Mouse (Mus musculus): ENCODE measurements around the gene Krt76.

Krt76 gene

DNA sequence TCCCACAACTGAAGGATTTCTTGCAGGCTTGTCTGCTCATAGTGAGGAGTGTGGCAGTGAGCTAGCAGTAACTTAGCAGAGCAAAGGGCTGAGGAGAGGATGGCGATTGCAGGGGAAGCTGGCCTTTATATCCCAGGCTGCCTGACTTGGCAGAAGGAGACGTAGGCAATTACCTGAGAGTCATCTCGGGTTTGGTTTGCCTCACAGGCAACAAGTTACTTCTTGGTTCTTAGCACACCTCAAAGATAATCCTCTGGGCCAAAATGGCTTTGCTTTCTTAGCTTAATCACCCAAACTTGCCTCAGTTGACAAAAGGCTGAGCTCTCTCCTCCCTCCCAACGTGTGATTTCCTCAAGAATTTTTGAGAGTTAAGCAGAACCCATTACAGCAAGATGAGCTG lies at the start of gene Krt76:
Krt76 (minus strand) TSS at position 101 of the 400 bp plus-strand sequence.
- no peak for DNase-seq

DNA sequence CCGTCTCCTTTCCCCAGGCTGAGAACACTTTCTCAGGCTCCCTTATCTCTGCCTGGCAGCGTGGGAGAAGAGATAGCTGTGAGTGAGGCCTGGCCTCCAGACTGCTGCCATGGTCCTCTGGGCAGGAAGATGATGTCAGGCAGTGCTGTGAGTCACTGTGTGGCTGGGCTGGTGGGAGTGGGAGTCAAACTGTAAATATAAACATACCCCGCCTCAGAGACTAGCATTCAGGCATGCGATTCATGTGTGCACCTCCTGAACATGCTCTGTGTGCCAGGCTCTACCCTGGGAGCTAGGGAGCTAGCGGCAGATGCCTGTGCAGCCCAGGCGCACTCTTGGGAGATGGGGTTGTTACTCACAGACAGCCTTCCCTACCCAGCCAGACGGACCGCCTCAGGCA lies 49.2 kb upstream of the Krt76 start:
- DNase-seq: no peak

DNA sequence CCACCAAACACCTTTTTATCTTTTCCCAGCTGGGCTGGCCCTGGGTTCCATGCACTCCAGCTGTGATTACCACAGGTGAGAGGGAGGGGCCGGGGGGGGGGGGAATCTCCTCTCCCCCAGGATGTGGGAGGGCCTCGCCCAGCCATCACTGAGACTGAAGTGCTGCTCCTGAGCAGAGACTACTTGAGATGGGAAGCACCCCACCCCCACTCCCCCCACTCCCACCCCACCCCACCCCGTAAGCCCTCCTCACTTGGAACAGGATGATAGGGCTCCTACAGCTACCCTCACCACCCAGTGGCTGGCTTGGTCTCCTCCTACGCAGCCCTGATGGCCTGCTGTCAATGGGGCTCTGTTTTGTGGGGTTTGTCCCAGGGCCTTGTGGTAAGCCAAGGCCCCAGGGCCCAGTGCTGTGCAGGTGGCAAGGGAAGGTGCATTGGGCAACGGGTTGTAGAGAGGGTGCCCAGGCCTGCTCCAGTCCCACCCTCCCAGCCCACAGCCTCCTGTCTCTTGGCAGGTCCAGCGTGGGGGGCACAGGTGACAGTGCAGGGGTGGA lies 47.6 kb upstream of the Krt76 start, which contains the start of gene Krt79:
Krt79 (minus strand) TSS at position 51 of the 556 bp plus-strand sequence.
- no peak for DNase-seq

DNA sequence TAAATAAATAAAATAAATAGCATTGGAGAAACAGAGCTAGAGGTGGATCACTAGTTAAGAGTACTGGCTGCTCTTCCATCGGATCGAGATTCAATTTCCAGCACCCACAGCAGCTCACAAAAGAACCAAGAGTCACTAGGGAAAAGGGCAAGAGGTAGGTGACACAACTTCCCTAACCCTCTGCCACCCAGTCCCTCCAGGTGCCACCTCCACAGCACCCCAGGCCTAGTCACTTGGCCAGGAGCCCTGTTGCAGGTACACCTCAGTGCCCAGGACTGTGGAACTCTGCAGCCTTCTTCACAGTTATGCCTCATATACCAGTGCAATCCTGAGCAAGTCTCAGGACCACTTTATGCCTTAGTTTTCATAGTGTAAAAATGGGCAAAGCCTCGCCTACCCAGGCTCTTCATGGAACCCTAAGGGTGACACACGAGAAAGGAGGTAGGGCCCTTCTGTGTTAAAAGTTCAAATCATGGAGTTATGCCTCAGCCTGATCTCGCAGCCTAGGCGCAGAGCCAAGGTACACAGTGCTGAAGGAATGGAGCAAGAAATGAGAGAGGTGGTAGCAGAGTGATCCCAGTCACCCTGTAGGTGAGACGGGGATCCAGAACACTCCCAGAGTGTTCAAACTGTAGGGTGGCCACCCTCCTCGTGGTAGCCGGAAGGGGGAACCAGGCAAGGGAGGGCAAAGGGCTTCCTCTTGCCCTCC lies 46.0 kb upstream of the Krt76 start:
- no peak for DNase-seq

DNA sequence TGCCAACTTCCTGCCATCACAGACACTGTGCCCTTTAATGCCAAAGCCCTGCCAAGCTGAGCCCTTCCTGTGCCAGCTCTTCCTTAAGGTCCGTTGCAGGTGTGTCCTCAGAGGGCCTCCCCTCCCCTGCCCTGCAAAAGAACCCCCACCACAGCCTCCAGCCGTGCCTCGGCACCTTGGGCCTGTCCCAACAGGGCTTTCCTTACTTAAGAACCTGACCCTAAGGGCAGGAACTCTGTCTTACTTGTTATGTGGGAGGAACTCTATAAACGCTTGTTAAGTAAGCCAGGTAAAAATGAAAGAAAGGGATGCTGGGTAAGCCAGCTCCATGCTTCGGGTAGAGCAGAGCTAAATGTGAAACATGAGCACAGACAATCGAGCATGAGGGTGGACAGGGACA lies 40.3 kb upstream of the Krt76 start:
- no peak for DNase-seq

DNA sequence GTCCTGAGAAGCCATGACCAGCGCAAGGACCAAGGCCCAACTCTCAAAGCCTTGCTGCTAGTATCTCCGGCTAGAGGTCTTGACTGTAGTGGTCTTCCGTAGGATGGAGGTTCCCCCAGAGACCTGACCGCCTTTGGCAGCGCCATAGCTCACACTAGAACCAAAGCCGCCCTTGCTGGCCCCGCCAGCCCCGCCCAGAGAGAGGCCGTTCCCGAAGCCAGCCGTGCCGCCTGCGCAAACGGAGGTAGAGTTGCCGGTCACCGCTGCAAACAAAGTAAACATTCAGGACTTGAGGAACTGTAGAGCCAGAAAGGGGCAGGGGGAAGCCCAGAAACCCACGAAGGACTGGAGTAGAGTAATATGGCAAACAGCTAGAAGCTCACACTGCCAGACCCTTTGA lies 36.9 kb upstream of the Krt76 start:
- DNase-seq: no peak

DNA sequence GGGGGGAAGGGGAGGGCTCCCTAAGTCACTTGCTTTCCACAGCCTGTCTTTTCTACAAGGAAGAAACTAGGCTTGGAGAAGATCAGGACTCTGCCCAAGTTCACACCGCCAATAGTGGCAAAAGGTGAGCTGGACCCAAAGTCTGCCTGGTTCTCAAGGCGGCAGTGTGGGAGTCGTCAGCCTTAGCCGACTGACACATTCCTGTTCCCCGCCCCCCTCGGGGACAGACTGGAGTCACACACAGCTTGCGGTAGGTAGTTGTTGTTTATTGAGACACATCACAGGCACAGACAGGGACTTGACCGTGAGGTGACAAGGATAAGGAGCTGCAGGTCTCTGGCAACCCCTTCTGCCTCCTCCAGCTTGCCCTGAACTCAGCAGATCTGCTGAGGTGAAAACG lies 36.4 kb upstream of the Krt76 start:
- no peak for DNase-seq

DNA sequence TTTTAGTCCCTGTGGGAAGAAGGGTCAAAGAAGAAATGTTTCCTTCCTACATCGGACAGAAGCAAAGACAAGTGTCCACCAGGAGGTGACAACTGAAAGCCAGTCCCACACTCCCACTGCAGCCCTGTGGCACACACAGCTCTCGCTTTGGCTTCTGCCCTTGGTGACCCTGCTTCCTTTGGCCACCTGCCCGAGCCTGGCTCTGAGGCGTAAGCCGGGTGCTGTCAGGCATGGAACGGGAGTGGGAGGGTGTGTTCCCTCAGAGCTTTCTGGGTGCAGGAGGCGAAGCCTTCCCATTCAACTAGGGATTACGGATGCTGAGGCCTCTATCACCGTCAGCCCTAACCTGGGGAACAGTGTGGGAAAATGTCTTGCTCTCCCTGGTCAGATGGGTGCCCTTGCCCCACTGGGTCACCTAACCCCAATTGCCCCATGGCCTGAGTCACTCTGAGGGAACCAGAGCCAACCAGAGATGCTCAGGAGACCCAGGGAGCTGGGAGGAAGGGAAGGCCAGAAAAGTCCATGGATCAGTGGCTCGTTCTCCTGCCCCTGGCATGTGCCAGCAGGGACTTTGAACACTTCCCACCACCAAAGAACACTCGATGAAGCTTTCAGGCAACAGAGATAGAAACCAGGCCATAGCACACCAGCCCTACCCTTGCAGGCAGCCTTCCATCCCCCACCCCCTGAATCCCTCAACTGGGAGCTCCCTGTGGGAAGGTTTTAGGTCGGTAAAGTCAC lies 34.8 kb upstream of the Krt76 start:
- no peak for DNase-seq

DNA sequence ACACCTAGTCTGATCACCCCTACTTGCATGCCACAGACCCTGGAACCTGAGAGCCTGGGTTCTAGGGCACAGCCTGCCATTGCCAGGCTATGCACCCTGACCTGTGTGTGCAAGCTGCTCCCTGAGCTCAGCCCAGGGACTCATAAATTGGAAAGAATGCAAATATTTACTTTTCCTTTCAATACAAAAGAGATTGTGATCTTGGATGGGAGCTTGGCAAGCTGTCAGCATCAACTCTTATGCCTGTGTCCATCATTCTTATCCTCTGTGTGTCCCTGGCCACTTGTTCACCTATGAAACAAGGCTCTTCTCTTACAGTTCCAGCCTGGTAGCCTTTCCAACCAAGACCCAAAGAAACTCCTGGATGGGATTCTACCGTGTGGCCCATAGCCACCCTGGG lies 32.3 kb upstream of the Krt76 start:
- no peak for DNase-seq

DNA sequence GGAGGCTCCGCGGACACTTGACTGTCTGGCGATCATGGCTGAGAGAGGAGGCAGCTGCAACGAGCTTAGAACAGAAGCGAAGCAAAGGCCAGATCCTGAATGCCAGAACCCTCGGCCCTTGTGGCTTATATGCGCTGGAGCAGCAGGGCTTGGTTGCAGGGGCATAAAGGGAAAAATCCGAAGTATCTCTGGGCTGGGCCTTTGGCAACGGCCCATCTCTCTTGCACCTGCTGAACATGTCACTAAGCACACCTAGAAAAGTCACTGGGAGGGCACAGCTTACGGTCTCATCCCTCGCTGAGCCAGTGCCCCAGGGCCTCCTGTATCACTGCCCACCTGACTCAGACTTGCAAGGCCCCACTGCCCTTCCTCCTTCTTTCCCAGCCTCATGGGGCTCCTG lies 31.9 kb upstream of the Krt76 start, which contains the start of gene Krt4:
Krt4 (minus strand) TSS at position 101 of the 400 bp plus-strand sequence.
- DNase-seq: no peak

DNA sequence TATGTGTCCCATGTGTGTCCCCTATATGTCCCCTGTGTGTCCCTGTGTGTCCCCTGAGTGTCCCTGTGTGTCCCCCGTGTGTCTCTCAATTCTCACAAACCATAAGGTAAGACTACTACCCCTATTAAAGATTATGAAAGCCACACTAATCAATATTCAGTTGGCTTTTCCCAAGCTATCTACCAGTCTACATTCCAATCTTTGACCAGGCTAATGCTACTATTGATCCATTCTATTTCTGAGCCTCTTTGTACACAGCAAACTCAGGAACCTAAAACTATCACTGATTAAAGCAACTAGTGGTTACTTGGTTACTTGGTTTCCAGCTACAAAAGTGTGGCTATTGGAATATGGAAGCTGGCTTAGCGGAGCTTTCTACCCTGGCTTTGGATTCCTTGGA lies 29.6 kb upstream of the Krt76 start:
- no peak for DNase-seq

DNA sequence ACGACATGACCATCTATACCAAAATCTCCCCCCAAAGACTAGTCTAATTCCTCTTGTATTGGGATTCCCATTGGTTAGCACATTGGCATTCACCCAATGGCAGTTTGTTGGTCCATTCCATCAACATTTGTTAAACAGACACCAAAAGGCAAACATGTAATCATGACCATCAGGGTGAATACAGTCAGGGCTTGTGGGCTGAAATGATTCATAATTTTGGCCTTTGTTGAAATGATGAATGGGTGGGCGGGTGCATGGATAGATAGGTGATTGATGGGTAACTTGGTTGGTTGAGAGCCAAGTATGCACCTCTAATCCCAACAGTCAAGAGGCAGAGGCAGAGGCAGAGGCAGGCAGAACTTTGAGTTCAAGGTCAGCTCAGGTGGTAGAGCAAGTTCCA lies 23.4 kb upstream of the Krt76 start:
- no peak for DNase-seq

DNA sequence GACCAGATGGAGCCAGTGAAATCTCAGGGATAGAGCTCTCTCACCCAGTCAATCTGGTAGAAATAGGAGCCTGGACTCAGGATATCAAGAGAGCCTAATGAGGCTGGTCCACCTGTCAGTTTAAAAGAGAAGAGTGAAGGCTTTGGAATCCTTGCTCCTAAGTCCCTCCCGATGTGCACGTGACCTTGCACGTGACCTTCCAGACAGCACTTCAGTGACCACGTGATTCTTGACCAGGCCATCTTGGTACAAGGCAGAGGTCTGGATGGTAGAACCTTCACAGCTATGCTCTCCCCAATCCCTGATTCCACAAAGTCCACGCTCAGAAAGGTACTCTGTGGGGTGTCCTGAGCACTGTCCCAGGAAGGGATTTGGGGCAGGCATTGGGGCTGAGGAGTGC lies 12.1 kb upstream of the Krt76 start:
- no peak for DNase-seq

DNA sequence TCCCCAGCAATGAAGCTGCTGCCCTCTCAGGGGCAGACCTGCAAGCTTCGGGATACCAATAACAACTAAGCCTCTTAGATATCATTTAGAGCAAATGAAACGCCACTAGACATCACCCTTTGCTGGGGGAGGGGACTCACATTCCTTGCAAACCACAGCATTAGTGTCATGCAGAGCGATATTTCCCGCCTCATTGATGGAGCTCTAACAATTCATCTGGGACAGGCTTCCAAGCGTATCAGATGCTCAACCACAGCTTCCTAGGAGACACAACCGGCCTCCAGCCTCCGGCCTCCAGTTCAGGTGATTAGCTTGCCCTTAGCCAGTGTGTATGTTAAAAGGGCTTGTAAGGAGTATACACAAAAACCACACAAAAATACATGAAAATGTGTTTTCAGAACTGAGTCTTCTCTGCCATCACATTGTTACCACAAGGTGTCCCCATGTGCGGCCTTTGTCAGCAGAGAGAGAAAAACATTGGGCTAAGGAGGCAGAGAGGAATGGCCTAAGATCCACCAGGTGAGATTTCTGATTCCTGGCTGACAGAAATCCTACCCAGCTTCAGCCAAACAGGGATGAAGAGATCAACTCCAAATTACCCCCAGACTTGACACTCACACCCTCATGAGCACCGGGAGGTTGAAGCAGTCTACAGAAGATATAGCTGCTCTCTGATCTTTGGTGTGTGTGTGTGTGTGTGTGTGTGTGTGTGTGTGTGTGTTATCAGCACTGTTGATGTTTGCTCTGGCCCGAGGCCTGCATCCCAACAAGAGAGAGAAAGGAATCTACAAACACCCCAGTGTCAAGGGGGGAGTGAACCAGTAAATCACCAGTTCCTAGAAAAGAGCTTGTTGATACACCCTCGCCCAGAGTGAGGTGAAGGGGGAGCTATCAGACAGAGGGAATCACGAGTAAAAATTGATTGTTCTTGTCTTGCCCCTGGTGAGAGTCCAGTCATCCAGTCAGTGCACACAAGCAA lies 9.7 kb upstream of the Krt76 start:
- no peak for DNase-seq

DNA sequence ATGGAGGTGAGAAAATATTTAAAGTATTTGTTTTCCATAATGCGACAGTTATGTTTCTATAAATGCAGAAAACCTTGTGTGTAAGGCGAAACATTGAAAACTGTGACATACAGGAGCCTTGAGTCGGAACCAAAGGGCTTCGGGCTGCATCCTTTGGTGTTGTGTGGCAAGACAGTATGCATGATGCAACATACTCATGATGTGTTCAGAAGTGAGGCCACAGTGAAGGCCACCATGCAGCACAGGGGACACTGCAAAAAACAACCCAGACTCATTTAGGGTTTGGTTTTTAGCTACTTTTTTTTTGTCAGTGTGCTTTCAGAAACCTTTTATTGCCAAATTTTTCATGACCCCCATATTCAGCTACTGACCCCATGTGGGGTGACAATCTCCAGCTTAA lies 2.5 kb upstream of the Krt76 start:
- no peak for DNase-seq

DNA sequence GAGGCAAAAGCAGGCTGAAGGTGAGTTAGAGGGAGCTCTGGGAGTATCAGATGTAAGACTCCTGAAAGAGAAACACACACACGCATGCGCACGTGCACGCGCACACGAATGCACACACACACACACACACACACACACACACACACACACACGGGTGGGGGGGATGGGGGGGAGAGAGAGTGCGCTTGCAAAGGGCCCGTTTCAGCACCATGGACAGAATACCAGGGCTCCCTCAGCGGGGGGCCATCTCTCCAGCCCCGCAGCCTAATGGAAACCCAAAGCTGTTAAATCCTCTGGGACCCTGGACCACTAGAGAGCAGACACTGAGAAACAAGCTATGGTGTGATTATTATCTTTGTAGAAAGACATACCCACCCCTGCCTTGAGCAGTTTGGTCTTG lies 12.9 kb downstream of the Krt76 start:
- DNase-seq: no peak

DNA sequence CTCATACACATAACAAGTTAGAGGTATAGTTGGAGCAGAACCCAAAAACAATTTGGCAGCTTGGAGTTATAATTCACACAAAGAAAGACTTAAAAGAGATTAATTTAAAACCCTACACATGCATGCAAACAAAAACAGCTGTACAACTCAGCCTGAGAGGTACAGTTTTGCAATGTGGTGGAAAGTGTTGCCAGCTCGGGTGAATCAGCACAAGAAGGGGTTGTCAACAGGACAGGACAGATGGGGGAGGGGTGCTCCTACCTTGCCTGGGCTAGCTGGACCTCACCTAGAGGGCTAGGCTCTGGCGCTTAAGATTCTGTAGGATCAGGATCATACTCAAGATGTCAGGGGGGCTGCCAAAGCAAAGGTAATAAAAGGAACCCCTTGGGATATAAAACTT lies 14.7 kb downstream of the Krt76 start:
- no peak for DNase-seq

DNA sequence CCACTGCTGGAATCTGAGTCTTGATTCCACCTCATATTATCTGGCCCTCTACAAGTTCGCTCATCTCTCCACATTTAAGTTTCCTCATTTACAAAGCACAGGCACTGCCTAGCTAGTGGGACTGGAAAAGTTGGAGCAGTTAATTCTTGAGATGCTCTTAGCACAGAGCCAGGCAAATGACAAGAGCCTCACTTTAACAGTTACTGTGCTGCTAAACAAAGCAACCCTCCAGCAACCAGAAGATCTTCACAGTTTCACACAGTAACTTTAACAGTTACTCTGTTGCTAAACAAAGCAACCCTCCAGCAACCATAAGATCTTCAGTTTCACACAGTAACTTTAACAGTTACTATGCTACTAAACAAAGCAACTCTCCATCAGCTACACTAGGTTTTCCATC lies 18.3 kb downstream of the Krt76 start:
- no peak for DNase-seq

DNA sequence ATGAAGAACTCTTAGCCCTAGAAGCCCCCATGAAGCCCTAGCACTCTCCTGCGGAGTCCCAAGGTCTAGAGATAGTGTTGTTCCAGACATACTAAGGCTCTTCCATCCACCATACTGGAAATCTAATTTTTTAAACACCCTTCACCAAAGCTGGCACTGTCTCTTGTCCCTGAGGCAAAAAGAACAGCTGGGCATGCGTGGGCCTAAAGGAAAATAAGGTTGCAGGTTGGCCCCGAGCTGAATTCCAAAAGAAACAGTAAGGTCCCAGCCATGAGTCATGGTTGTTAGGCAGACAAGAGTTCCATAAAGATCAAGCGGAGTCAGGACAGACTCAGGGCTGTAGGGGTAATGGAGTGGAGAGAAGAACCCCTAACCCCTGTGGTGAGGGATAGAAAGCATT lies 19.5 kb downstream of the Krt76 start:
- DNase-seq: no peak

DNA sequence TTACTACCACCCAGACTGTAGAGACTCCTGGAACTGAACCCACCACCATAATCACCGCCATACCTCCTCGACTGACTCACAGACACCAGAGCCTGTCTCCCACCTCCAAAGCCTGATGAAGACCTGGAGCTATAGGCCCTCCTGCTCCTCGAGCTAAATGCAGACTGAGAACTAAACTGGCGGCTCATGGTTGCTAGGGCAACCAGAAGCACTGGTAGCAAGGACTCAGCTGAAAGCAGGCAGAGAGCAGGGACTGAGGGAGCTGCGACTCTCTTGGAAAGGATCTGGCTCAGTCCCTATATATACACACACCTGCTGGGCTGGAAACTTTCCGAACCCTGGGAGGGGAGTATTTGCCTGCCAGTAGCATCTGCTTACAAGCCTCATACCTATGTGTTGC lies 23.3 kb downstream of the Krt76 start, which contains the start of gene Krt77:
Krt77 (minus strand) TSS at position 275 of the 400 bp plus-strand sequence.
- no peak for DNase-seq

DNA sequence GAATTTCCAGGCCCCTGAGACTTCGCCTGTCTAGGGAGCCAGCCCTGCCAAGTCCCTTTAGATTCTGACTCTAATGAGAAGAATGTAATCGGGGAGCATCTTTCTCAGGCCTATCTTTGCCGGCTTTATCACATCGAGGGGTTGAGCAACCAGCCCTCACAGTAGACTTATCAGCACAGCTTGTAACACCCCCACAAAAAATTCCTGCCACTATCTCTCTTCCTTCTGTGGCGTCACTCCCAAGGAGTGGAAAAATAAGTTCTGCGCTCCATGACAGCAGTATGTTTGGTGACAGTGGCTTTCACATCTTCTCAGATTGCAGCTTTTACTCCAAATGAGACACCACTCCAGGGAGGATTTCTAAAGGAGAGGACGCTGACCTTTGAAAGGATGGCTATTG lies 26.0 kb downstream of the Krt76 start:
- no peak for DNase-seq

DNA sequence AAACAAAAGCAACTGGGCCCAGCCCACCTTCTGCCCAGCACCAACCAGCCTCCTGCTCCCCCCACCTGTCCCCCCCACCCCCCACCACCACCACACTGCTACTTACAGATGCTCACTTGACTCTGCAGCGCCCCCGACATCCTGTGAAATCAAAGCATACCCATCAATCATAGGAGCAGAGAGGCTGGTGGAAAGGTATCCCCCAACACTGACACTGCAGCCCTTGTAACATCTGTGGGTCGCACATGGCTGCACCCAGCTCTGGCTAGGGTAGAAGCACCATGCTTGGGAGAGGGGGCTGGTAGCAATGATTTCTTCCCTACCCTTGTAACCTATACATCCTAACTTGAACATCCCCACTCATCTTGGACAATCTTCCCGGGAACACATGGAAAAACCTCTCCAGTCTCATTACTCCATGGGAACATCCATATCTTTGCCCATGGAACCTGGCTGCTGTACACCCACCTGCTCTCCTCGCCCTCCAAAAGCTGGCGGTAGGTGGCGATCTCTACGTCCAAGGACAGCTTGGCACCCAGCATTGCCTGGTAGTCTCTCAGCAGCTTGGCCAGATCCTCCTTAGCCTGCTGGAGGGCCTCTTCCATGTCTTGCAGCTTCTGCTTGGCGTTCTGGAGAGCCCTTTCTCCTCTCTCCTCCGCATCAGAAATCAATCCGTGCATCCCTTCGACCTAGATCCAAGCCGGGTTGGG lies 32.1 kb downstream of the Krt76 start:
- DNase-seq: no peak
